Mouse (Mus musculus): Measurements from ENCODE around the gene Rasgrf2. TPM values are rescaled to one million over a fixed set of nuclear protein-coding genes. Genes with fewer than 3 reads are reported as not detected.
A peak's percentile ranks its signal among the peaks of the same experiment; 100 is the strongest.

The Rasgrf2 gene
- total RNA-seq, 2 experiments from 2014 or later, result 3.5 to 4.9 TPM

DNA sequence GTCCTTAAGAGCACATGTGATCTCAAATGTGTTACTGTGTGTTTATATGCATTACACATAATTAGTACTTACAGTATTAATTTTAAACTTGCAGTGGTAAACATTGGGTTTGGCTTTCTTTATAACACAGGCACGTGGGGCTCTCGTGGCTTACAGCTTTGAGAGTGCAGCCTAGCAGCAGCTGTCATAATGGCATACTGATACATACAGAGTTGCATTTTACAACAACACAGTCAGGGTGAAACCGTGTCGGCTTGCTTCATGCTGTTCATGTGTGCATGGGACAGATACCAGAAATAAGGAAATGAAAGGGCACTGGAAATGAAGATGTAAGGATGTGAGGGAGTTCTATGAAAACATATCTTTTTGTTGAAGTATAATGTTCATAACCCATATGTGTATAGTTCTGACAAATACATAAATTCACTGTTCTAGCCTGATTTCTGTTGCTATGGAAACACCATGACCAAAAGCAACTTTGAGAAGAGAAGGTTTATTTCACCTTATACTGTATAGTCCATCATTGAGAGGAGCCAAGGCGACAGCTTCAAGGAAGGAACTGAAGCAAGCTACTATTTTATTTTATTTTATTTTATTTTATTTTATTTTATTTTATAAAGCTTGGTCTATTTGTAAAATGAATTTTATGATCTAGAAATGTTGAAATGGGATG lies 246.6 kb downstream of the Rasgrf2 start:
- no peak for DNase-seq (ENCODE audit: low spot score in 2 of 2)

DNA sequence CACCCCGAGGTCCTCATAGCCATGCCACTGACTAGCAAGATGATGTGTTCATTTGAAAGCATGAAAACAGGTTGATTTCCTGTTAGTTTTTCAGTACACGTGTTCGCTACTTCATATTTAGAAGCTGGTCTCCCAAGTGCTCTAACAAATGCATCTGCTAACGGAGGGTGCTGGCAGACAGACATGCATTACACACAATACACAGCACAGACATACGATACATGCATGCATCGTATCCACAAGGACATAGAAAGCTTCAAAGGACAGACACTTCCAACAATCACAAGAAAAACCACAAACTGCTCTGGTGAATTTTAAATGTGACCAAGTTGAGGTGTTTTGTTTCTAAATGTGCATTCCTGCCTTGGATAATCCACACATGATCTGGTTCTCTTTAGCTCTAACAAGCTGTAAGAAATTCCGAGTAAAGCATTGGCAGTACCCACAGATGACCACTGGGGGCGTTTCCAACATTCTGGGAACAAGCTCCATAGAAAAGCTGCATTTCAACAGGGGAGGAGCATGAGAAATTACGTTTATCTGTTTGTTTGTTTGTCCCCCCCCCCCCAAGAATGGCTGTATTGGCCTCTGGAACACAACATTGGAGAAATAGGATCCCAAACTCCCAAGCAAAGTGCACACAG lies 249.5 kb downstream of the Rasgrf2 start:
- peak; percentile 20 to 36 for DNase-seq (ENCODE audit: low spot score in 2 of 2)

DNA sequence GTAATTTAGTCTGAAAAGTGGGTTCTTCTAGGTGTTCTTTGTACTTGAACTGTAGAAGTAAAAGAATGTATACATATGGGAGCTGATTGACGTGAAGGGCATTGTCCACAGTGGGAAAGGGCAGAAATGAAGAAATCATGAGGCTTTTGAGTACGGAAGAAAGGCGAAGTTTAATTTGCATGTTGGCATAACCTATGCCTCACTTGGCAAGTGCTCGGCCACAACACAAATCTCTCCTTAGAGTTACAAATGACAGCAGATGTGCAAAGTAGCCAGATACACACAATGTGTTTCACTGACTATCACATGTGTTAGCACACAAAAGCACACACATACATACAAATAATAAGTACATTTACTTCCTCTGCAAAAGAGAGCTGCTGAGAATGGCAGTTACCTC lies 251.2 kb downstream of the Rasgrf2 start:
- no peak for DNase-seq (ENCODE audit: low spot score in 2 of 2)

DNA sequence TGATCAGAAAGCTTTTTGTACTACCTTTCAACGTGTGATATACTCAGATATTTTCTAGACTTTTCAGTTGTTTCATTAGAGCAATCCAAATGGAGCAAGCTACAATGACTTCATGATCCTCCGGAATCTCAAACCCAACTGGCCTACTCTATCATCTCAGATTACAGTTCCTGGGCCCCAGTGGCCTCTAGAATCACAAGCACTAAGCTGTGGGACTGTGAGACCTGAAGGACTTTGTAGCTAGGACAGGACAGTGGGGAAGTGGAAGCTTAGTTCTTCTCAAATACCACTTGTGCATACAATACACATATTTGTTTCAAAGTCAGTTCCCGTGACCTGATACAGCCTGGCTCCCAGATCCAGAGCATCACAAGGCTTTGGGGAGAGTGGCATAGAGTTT lies 253.5 kb downstream of the Rasgrf2 start:
- no peak for DNase-seq (ENCODE audit: low spot score in 2 of 2)

DNA sequence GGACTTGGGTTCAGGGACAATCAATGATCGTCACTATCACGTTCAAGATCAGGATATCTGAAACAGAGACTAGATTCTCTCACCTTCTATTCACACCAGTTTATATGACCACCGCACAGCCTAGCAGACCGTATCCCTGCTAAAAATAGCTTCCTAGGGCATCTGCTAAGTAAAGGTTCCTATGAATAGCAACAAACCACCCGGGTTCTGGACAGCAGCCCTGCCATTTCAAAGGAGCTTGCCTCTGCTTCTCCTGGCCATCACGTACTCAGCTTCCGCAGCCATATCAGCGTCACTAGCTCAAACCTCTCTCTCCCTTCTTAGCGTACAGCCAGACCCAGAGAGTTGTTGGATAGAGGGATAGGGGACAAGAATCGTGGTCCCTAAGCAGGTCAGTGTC lies 254.1 kb downstream of the Rasgrf2 start:
- no peak for DNase-seq (ENCODE audit: low spot score in 2 of 2)

DNA sequence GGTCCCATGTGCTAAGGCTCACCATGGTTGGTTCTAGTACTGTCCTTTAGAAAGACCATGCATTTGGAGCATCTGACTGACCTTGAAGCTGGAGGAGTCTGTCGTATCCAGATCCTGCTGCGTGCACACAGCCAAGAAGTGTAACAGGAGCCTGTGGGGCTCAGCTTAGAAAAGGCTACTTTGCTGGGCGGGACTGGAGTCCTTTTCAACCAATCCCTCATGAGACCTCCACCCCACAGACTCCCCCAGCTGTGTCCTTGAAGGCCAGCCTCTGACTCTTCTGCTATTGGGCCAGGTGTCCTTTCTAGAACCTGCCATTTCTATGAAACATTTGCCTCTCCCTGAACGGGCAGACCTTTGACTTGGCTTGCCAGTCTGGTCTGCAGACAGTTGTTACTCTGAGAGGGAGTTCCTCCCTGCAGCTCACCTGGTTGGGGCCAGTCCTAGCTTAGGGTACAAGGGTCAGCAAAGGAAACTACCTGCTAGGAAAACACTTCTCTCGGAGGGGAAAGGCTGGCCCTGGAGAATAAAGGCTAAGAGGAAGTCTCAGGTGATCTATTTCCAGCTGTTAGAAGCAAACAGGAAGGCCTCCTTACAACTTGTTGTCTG lies 254.6 kb downstream of the Rasgrf2 start, which contains the start of gene Ckmt2:
Ckmt2 (minus strand) TSS at position 145 of the 609 bp plus-strand sequence.
- DNase-seq (ENCODE audit: low spot score in 2 of 2), result no peak

DNA sequence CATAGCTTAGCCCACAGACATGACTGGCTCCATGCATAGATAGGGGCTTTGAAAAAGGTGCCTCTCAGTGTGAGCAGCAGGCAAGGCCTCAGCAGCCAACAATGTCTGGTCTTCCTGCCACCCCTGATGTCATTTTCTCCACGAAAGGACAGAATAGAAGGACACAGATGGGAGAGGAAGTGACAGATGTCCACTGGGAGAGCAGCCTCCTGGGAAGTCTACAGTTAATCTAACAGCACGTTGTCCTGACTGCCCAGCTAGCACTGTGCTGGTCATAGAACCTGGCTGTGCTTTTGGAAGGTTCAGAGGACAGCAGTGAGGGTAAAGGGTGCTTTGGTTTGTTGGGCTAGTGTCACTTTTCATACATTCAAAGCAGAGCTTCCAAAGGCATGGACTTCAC lies 255.9 kb downstream of the Rasgrf2 start:
- no peak for DNase-seq (ENCODE audit: low spot score in 2 of 2)

DNA sequence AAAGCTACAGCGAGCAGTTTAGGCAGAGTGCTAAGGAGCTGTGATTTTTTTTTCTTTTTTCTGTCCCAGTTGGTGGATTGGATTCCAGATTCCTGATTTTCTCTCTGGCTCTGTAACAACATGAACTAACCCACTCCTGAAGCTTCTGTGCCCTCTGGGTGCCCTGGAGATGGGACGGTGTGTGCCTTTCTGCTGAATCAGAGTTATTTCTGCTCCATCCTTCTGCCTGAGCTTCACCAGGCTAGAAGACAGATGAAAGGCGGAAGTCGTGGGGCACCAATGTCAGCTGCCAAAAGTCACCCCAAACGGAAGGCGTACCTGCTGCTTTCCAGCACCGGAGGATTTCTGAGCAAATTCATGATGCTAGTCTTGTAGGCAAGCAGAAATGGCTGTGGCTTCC lies 256.9 kb downstream of the Rasgrf2 start:
- DNase-seq (ENCODE audit: low spot score in 2 of 2), result no peak

DNA sequence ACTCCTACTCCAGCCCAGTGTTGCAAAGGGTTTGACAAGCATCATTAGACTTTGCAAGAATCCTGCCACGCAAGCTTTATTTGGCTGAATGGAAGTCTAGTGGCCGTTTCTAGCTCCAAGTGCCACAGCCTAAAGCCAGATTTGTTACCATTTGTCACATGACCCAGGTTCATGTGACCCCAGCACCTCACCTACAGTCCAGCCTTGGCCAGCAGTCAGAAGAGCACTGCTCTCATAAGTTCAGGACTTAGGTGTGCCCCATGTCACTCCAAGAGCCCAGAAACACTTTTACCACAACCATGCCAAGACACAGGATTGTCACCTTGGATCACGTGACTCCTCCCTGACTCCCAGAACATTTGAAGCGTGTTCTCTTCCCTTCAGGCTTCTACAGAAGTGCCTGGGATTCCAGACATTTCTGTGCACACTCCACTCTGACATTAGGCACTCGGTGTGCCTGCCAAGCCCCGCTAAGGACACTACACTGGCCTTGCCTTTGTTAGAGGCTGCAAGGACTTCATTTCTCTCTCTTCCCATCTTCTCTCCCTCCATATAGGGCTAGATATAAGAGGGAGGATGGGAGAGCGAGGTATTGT lies 257.6 kb downstream of the Rasgrf2 start:
- no peak for DNase-seq (ENCODE audit: low spot score in 2 of 2)

DNA sequence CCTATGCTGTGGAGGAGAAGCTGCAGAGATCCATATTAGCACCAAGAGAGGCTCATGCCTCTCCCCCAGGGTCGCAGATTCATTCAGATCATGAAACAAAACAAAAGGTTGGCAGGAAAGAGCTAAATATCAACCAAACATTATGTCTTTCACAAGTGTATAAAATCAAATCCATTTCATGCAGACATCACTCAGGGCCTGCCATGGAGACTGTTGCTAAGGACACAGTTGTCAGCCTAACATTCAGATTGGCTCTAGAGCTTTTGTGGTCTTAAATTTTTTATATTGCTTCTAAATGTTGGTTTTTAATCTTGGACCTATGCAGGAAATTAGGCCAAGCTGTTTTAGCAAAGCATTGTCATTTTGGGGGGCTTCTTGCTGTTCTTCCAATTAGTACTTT lies 262.9 kb downstream of the Rasgrf2 start:
- DNase-seq (ENCODE audit: low spot score in 2 of 2), result no peak

DNA sequence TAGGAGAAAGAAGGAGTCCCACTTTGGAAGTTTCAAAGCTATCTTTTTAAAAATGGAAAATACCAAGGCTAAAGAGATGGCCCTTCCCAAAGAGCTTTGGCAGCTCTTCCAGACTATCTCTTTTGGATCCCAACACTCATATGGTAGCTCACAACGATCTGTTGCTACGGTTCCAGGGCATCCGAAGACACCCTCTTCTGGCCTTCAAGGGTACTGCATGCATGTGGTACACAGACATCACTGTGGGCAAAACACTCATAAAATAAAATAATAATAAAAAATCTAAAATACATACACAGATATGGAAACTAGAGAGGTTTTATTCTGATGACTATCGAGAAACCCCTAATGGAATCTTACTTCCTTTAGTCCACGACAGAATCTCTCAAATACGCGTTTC lies 272.6 kb downstream of the Rasgrf2 start:
- no peak for DNase-seq (ENCODE audit: low spot score in 2 of 2)

DNA sequence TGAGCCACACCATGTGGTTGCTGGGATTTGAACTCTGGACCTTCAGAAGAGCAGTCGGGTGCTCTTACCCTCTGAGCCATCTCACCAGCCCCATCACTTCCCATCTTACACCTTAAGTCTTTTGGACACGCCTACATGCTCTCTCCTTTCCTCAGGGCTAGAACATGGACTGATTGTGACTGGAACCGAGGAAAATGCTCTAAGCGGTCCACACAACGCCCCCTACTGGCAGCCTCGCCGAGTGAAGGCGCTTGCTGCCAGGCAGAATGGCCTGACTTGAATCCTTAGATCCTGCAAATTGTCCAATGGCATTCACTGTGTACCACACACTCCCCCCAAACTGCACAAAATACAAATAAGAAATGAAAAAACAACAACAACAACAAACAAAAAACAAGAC lies 274.0 kb downstream of the Rasgrf2 start:
- DNase-seq (ENCODE audit: low spot score in 2 of 2), result no peak

DNA sequence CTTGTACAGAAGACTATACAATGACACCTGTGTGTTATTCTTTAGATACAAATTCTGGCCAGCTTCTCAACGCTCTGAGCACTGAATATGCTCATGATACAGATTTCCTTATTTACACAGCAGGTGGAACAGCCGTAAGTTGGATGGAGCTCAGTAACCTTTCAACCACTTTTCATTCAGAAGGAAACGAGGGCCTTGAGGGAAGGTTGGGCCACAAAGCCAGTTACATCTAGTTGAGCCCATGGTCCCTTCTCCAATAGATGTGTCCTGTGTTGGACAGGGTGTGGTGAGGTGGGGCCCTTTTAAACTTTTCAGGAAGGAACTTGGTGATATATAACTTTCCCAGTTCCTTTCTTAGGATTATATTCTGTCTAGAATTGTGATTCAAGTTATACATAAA lies 277.0 kb downstream of the Rasgrf2 start:
- DNase-seq (ENCODE audit: low spot score in 2 of 2), result no peak

Other genes starting within 250 kb of the Rasgrf2 start
- gene Gm20379, start 174.3 kb upstream of the Rasgrf2 start, total RNA-seq (2021), result not detected
- gene Dhfr, start 223.1 kb upstream of the Rasgrf2 start, total RNA-seq (2021), result 1 to 10 TPM; 2.0 to 2.7 TPM
- 10 to 100 TPM; 10.1 to 16.3 TPM for gene Msh3, start 223.3 kb upstream of the Rasgrf2 start, total RNA-seq (2021)

All from adrenal gland, adult 18-20 months (tissue).